Mouse (Mus musculus): ENCODE results near the gene Pkig.

Pkig gene

GRCm38 (mm10) chr2:163712473-163712872 lies 54.3 kb downstream of the Pkig start:
- DNase-seq = no peak

- DNase-seq = no peak
Observed at GRCm38 (mm10) chr2:163712874-163713273, 54.7 kb downstream of the Pkig start.

- DNase-seq = no peak
Observed at GRCm38 (mm10) chr2:163713340-163713739, 55.2 kb downstream of the Pkig start.

- no peak for DNase-seq
Observed at GRCm38 (mm10) chr2:163716448-163716847, 58.3 kb downstream of the Pkig start.

- DNase-seq = no peak
Observed at GRCm38 (mm10) chr2:163716853-163717252, 58.7 kb downstream of the Pkig start.

GRCm38 (mm10) chr2:163718526-163718925 lies 60.3 kb downstream of the Pkig start:
- no peak for DNase-seq

- DNase-seq = peak; percentile 80 to 90
Observed at GRCm38 (mm10) chr2:163718951-163719603, 60.9 kb downstream of the Pkig start.

GRCm38 (mm10) chr2:163719616-163720015 lies 61.4 kb downstream of the Pkig start:
- DNase-seq = peak in 1 of 2 experiments; percentile 41

GRCm38 (mm10) chr2:163722550-163722949 lies 64.4 kb downstream of the Pkig start:
- DNase-seq = peak; percentile 80 to 81

GRCm38 (mm10) chr2:163726766-163727393 lies 68.7 kb downstream of the Pkig start:
- no peak for DNase-seq

GRCm38 (mm10) chr2:163728300-163728699 lies 70.1 kb downstream of the Pkig start:
- no peak for DNase-seq

- DNase-seq = no peak
Observed at GRCm38 (mm10) chr2:163732021-163732420, 73.8 kb downstream of the Pkig start.

- DNase-seq = no peak
Observed at GRCm38 (mm10) chr2:163735163-163735562, 77.0 kb downstream of the Pkig start.

GRCm38 (mm10) chr2:163735980-163736379 lies 77.8 kb downstream of the Pkig start:
- DNase-seq = no peak

- no peak for DNase-seq
Observed at GRCm38 (mm10) chr2:163742656-163743055, 84.5 kb downstream of the Pkig start.

- DNase-seq = no peak
Observed at GRCm38 (mm10) chr2:163743357-163743756, 85.2 kb downstream of the Pkig start.

GRCm38 (mm10) chr2:163744801-163745570 lies 86.8 kb downstream of the Pkig start:
- DNase-seq = no peak

GRCm38 (mm10) chr2:163749647-163750611 lies 91.7 kb downstream of the Pkig start, which contains the start of gene Ada:
Gene Ada, minus strand, starts transcription at chr2:163750239.
- peak; percentile 33 to 36 for DNase-seq

- DNase-seq = no peak
Observed at GRCm38 (mm10) chr2:163754228-163754627, 96.0 kb downstream of the Pkig start.

GRCm38 (mm10) chr2:163756723-163757122 lies 98.5 kb downstream of the Pkig start:
- DNase-seq = peak in 1 of 2 experiments; percentile 20

- DNase-seq = no peak
Observed at GRCm38 (mm10) chr2:163758146-163758545, 100.0 kb downstream of the Pkig start.

- no peak for DNase-seq
Observed at GRCm38 (mm10) chr2:163760589-163760988, 102.4 kb downstream of the Pkig start.

- no peak for DNase-seq
Observed at GRCm38 (mm10) chr2:163761402-163761801, 103.2 kb downstream of the Pkig start.
